Mouse (Mus musculus): ENCODE results near the gene Ccdc142.

Gene Ccdc142

DNA sequence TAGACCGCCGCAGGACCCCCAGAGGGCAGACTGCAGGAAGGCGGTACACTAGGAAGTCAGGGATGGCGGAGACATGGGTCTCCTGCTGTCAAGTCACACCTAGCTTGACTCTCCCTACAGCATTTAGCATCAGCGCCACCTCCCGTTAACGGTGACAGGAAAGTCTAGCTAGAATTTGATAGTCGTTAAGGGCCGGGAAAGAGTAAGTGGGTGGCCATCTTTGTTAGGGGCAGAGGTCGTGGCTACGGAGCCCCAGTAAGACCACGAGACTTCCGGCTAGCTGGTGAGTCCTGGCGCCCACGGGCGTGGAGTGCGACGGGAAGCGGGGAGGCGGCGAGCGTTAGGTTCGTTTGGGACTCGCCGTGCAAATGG, at the start of gene Ccdc142, which contains the start of gene Gm42688:
Gene Ccdc142 (plus strand): TSS at position 286 of the 372 bp plus-strand sequence.
Gene Gm42688 (plus strand): TSS at position 302 of the 372 bp plus-strand sequence.
- DNase-seq (ENCODE audit: low read depth): peak; percentile 94

DNA sequence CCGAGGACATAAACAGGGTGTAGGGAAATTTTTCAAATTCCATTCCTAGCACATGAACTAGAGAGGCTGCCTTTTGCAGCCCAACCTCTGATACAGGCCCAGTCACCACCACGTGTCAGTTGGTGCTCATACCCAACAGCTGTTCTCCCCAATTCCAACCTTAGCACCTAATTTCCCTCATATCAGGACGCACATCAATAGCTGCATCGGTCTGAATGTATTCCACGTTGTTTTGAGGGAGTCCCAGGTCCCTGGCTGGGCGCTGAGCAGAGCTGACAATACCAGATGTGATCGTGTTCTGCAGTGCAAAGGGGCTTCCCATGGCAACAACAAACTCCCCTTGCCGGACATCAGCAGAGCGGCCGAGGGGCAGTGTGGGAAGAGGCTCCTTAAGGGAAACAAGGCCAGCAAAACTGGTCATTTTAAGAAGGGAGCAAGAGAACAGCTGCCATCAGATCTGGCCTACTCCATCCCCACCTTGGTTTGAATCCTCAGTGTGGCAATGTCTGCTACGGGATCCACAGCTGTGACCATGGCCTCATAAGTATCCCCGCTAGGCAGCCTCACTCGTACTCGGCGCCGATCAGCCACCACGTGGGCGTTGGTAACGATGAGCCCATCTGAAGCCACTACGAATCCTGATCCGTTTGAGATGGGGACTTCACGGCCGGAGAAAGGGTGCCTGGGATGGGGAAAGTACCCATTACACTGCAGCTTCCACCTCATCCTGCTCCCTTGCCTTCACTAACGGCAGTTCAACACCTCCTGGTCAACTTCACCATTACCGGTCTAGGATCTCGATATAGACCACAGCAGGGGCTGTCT, 48.1 kb upstream of the Ccdc142 start:
- DNase-seq (ENCODE audit: low read depth): peak; percentile 69

DNA sequence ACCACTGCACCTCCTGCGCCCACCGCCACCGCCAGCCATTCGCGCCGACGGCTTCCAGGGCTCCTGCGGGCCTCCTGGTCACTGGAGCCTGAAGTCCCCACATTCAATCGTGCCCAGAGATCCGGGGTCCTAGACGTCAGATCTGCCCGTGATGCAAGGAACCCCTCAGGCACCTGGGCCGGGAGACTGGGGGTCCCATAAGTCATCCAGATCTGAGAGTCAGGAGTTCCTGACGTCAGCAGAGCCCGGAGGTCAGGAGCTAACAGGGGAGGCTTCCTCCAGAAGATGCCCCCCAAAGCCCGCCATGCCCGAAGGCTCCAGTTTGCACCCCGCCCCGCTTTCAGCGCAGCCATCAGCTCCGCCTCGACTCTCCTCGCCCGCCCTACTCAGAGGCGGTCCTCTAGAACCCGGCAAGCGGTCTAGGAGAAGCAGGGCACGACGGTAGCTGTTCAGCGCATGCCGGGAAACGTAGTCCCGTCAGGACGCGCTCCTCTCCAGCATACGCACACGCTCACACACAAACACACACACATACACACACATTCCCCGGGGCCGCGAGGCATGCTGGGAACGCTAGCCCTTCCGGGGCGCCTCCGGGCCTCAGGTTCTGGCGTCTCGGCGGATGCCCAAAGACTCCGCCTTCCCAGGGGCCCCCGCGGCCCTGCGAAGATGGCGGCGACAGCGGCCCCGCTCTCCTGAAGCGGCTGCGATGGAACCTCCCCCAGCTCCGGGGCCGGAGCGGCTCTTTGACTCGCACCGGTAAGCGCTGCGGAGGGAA, 47.1 kb upstream of the Ccdc142 start, which contains the start of gene Aup1:
Gene Aup1 (plus strand): TSS at position 448 of the 778 bp plus-strand sequence.
- peak; percentile 98 for DNase-seq (ENCODE audit: low read depth)

DNA sequence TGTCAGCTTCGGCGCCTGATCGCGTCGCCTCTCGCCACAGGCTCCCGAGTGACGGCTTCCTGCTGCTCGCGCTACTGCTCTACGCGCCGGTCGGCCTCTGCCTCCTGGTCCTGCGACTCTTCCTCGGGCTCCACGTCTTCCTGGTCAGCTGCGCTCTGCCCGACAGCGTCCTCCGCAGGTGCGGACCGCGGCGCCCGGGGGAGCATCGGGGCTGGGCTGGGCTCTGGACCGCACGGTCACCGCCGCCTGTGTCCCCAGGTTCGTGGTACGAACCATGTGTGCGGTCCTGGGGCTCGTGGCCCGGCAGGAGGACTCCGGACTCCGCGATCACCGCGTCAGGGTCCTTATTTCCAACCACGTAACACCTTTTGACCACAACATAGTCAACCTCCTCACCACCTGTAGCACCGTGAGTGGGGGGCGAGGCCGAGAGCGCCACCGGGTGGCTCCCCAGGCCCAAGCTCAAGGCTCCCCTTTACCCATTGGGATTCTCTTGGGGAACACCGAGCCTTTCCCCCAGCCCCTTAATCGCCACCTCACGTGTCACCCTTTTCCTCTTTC, 46.5 kb upstream of the Ccdc142 start, which contains the start of gene Htra2:
Gene Htra2 (minus strand): TSS at position 403 of the 561 bp plus-strand sequence.
- no peak for DNase-seq (ENCODE audit: low read depth)

DNA sequence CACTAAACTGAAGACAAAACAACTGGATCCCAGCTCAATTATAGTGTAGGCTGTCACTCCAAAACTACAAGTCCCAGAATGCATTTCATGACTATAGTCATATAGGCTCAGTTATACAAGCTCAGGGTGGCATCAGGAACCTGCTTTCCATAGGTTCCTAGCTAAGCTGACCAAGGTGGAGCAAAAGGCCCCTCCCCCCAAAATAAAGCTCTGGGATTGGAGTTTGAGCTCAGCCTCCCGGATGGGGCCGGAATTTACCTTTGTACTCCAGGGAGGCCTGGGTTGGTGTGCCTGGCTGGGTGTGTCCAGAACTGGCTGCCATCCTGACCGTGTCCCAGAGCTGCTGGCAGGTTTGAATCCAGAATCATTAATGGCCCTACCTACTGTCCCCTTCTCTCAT, 43.6 kb upstream of the Ccdc142 start, which contains the start of gene Dqx1:
Gene Dqx1 (plus strand): TSS at position 55 of the 400 bp plus-strand sequence.
- DNase-seq (ENCODE audit: low read depth): no peak

DNA sequence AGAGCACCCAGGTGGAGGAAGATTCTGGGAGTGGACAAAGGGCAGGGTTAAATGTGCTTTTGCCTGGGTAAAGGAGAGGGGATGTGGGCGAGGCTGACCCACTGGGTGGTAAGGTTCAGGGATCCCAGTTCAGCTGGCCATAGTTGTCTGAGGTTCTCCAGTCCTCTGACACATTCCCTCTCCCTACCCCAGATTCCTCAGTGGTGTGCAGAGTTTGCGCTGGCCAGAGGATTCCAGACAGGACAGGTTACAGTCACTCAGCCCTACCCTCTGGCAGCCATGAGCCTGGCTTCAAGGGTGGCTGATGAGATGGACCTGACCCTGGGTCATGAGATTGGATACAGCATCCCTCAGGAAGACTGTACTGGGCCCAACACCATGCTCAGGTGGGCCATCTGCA, 42.7 kb upstream of the Ccdc142 start:
- DNase-seq (ENCODE audit: low read depth): no peak

DNA sequence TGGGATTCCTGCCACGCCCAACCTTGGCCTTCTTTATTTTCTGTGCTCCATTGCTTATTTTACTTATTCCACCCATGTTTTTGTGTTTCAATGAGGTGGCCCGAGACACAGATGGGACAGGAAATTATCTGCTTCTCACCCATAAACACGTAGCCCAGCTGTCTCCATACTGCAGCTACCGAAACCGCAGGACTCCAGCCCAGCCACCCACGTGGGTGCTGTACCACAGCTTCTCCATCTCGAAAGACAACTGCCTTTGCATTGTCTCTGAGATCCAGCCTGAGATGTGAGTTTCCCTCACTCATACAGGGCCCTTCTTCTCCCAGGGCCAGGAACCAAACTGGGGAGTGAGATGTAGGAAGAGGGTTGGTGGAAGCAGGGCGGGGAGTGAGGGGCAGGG, 35.4 kb upstream of the Ccdc142 start:
- no peak for DNase-seq (ENCODE audit: low read depth)

DNA sequence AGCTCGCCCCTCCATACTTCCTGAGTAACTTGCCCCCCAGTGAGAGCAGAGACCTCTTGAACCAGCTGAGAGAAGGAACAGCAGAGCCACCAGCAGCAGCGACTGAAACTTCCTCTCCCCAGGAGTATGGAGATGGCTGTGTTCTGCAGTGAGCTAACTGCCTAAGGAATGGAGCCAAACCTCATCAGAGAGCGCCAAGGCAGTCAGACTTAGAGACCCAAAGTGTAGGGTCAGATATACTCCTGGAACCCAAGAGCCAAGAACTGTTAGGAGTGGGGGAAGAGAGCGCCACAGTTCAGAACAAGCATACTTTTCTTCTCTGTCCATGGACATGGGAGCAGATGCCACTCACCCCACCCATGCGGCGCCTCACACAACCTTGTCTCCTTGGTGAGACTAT, 35.0 kb upstream of the Ccdc142 start:
- DNase-seq (ENCODE audit: low read depth): no peak

DNA sequence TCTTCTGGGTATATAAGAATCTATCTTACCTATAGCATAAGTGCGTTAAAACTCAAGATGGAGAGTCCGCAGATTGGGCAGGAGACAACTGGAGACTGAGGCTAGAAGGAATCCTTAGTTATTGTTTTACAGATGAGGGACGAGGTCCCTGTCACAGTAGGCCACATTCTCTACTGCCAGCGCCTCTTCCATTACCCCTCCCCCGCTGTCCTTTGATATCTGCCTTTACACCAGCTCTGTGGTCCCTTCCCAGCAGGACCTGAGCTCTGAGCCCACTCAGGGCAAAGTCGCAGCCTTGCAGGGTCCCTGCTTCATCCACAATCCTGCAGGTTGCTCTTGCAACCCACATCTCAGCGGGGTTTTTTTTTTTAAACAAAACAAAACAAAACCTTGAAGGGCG, 33.2 kb upstream of the Ccdc142 start:
- no peak for DNase-seq (ENCODE audit: low read depth)

DNA sequence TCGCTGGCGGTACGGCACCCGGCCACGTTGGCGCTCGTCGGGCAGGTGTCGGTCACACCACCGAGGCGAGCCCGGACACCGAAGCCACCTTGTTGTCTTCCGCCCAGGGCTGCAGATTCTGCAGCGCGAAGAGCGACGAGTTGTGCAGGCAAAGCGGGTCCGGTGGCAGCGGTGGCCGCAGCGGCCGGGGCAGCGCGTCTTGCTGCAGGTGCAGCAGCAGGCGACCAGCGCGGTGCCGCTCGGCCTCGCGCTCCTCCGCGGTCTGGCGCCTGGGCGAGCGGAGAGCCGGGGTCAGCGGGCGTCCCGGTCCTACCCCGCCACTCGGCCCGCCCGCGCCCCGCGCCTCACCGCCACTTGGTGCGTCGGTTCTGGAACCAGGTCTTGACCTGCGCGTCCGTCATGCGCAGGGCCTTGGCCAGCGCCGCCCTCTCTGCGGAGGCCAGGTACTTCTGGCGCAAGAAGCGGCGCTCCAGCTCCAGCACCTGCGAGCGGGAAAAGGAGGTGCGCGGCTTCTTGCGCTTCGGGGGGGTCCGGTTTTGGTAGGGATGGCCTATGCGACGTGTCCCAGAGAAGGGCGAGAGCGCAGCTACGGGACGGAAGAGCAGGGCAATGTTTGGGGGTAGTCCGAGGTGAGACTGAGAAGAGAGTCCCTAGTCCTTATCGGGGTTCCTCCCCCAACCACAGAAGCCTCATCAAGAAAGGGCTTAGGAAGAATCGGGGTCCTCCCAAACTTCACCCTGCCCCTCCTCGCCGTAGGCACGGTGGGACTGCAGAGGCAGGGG, 32.5 kb upstream of the Ccdc142 start:
- DNase-seq (ENCODE audit: low read depth): no peak

DNA sequence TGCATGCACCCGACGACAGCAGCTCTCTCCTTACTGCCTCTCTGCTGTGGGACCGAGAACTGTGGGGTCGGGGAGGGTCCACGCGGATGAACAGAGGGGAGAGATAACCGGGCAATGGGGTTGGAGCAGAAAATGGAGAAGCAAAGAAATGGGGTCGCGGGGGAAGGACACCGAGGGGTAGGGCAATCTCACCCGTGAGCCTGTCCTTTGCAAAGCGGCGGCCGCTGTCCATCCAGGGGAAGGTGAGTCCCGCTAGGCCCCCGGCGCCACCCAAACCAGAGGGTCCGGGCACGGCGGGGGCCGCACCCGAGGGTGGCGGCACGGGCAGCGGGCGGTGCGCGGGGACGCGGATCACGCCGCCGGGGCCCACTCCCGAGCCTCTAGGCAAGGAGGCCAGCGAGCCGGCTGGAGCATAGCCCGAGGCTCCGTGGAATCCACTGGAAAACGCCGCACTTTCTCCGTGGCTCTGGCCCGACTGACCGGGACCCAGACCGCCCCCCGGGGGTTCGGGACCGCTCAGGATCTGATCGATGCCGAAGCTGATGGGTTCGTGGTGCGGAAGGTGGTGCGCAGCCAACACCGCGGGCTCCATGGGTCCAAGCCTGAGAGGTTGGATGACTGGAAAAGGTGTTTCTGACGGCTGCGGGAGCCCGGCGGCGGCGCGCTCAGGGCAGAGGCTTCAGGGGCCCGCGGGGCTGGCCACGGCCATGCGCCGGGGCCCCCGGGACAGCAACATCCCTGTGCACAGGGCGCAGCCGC, 31.7 kb upstream of the Ccdc142 start:
- no peak for DNase-seq (ENCODE audit: low read depth)

DNA sequence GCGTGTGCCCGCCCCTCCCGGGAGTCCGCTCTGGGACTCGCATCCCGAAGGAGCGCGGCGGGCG, 31.3 kb upstream of the Ccdc142 start, which contains the start of gene Tlx2:
Gene Tlx2 (minus strand): TSS at position 47 of the 64 bp plus-strand sequence.
- DNase-seq (ENCODE audit: low read depth): no peak

DNA sequence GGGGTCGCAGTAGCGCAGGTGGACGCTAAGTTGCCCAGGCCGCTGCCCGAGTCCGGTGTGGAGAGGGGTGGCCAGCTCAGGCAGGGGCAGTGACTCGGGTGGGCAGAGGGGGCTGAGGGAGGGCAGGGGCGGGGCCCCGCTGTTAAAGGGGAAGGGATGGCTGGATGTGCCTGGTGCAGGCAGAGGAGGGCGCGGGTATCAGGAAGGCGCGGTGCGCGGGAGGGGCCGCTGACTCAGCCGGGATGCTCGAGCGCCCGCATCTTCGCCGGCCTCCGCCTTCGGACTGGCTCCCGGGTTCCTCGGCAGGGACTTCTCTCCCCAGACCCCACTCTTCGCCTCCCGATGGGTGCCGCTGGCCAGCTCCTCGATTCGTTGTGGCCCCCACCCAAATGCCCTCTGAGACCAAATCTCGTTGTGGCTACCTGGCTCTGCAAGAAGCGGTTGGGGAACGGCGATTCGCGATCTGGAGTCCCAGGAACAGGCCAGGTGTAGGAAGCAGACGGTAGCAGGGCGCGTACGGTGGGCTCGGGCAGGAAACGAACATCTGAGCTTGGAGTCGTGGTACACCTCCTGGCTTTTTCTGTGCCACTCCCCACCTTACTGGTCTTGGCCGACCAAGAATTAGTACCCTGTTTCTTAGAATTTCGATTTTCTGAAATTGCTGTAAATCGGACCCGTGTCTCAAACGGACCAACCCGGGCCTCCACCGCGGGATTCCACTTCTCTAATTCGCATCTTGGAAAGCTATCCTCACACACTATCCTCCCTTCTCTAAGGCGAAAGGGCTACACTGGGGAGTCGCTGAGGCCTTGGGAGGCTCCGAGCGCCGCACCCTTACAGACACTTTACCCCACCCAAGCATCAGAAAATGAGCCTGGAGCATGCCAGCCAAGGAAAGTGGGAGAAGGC, 30.8 kb upstream of the Ccdc142 start:
- DNase-seq (ENCODE audit: low read depth): peak; percentile 62

DNA sequence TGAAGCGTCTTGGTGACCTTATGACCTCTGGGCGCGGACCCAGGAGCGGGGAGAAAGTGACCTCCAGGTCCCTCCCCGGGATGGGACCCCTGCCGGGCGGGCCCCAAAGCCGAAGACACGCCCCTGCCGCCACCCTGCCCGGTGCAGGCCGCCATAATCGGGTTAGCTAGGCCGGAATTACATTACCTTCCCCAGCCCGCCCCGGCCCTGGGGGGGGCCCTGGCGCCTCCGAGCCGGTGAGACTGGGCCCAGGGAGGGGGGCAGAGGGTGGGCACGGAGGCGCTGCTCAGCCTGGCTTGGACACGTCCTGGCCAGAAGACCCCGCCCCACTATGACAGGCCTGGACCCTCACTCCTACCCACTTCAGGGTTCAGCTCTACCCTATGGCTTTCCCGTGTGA, 30.2 kb upstream of the Ccdc142 start:
- DNase-seq (ENCODE audit: low read depth): no peak

DNA sequence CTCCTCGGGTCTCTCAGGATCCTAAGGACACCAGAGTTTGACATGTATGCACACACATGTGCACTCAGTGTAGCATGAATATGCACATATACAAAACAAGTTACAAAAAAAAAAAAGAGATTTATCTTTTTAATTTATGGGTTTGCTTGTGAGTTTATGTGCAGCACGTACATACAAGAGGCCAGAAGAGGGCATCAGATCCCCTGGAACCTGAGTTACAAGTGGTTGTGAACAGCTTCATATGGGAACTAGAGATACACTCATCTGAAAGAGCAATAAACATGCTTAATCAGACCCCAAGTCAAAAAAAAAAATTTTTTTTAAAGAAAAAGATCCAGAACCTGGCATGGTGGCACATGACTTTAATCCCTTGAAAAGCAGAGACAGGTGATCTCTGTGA, 26.4 kb upstream of the Ccdc142 start:
- peak; percentile 77 for DNase-seq (ENCODE audit: low read depth)

DNA sequence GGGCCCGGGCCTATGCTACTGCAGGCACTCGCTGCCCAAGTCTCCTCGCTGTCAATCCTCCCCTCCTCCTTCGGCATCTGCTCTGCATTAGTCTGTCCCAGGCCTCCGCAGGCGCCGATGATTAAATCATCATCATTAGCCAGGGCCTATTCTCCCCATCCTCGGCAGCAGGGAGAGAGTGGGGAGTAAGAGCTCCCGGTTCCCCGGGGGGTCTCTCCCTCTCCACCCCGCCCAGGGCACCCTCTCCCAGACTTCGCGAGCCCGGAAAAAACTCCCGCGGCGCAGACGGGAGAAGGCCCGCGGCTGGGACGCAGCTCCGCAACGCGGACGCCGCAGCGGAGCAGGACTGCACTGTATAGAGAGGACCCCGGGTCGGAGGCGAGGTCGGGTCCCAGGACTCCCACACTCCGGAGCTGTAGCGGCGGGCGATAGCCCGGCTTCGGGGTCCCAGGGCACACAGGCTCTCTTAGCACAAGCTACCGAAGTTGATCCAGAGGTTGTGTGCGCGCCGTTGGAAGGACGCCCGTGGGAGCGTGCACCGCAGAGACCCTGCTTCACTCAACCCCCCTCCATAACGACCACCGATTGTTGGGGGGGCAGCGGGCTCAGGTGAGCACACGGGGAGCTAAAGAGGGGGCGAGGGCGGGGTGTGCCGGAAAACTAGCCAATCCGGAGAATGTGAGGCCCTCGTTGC, 23.6 kb upstream of the Ccdc142 start, which contains the start of gene Pcgf1:
Gene Pcgf1 (plus strand): TSS at position 240 of the 694 bp plus-strand sequence.
- DNase-seq (ENCODE audit: low read depth): peak; percentile 56

DNA sequence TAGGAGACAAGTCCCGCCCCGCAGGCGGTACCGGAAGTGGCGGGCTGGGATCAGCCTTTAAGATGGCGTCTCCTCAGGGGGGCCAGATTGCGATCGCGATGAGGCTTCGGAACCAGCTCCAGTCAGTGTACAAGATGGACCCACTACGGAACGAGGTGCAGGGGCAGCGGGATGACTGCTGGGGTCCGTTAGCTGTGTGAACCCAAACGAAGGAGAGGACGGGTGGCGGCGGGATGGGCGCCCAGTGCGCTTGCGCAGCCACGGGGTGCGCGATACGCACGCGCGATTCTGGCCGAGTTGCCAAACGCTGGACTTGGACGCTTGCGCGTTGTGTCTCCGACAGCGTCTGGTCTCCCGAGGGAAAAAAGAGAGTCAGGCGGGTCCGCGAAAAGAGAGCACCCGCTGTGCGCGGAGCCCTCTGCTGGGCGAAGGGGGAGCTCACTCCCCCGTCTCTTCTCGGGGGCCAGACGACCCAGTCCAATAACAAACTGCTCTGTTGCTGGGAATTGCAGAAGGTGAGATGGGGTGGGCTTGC, 23.0 kb upstream of the Ccdc142 start:
- DNase-seq (ENCODE audit: low read depth): peak; percentile 100

DNA sequence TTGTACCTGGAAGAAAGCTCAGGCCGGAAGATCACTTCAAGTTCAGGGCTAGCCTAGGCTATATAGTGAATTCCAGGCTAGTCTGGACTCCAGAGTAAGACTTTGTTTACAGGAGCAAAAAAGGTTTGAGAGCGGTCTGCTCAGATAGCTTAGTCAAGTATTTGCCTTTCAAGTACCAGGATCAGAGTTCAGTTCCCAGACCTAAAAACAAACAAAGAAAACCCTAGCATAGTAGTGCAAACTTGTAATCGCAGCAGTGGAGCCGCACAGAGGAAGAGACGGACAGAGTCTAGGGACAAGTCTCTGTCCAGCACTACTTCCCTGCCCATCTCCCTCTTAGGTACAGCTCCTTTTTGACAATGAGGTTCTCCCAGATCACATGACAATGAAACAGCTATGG, 21.2 kb upstream of the Ccdc142 start:
- no peak for DNase-seq (ENCODE audit: low read depth)

DNA sequence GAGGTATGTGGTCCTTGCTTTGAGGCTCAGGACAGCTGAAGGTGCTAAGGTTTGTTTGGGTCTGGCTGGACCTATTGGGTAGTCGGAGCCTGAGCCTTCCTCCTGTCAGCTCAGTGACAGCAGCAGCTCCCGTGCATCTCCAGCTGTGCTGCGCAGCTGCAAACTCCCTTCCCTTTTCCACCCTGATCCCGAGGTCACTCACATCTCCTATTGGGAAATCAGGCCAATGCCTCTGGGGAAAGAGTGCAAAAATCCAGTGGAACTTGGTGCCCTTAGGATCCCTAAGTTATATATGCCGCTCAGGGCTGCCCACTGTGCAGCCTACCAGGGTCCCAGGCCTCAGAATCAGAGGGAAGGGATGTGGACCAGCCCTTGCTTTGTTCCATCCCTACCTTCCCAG, 17.9 kb upstream of the Ccdc142 start:
- no peak for DNase-seq (ENCODE audit: low read depth)

DNA sequence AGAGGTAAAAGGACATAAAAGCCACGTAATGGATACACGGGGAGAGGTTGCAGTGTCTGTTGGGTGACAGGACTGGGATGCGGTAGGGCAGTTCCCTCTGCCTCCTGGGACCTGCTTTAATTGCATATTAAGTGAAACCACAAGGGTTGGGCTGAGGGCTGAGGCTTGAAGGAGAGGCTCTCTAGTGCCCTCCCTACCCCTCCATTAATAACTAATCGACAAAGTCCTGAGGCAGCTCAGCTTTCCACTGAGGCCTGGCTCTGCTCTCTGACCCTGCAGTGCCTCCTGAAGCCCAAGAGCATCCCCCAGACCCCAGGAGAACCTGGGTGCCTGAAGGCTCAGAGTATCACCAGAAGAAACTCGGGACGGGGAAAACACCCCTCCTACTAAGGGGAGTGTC, 16.9 kb upstream of the Ccdc142 start:
- no peak for DNase-seq (ENCODE audit: low read depth)
